Mouse (Mus musculus) cerebellum, adult 8-10 months (tissue): ENCODE data around the gene Gstm5.
A peak's percentile ranks its signal among the peaks of the same experiment; 100 is the strongest.
"Not testable (repeated sequence)": the region's sequence is repeated elsewhere in the genome, so short reads cannot be mapped to it uniquely, and the experiment has no call there.

Source experiments
- DNase-seq: peaks from one replicate; pipeline ENCODE4 v3.0.0; 2022

Gstm5 gene

DNA sequence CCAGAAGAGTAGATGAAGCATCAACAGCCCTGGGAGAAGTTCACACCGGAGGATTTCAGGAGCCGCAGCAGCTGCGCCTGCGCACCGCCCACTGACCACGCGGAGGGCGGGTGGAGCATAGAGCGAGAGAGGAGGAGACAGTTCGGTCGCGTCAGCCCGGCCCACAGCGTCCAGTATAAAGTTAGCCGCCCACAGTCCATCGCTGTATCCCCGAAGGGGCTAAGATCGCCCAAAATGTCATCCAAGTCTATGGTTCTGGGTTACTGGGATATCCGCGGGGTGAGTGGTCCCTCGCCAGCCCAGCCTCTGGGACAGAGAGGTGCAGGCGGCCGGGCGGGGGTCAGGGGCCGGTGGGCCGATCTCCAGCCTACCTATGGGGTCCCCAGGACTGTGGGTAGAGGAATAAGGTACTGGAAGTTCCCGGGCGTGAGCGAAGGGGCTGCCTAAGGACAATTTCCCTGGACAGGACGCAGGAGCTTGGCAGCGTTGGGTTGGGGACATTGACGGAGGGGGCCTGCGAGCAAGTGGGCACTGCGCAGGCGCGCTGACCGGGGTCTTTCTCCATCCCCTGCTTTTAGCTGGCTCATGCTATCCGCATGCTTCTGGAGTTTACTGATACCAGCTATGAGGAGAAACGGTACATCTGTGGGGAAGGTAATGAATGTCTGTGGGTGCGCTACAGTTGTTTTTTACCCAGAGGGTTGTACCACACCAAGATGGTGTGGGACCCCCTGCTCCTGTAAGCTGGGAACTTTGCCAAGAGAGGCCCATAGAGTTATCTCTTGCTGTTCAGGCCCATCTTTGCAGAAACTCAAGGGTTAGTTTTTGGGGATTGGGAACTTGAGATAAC, at the start of gene Gstm5:
Gene Gstm5 (plus strand): TSS at position 102 of the 850 bp plus-strand sequence.
- DNase-seq, result peak; percentile 75

DNA sequence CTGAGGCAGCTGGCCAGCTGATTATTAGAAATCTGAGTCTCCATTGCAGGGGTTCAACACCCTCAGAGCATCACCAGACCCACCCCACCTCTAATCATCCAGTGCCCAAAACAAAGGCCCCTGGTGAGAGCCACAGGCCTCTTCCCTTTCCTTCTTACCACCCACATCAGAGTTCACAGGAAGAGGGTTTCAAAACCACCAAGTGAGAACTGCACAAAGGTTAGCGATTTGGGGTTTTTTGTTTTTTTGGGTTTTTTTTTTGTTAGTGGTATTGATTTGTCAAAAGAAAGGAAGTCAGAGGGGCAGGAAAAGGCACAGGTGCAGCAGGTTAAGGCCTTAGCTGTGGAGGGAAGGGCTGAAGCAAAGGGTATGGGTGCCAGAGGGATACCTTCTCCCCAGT, 49.4 kb upstream of the Gstm5 start:
- DNase-seq, result no peak

DNA sequence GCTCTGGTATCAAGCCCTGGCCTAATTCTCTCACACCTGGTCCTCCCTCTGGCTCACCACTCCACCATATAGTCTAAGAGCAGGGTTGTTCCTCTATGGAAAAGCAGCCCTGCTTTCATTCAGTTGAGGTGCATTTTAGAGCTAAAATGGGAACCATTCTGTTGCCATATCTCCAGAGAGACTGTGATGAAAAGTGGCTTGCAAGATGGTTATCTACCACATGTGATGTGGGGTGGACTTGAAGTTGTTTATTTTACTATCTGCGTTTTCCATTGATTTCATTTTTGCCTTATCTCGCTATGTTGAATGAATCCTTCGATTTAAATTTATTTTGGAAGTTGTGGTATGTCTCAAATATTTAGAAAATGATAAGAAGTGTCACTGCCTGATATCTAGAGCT, 48.8 kb upstream of the Gstm5 start:
- no peak for DNase-seq

DNA sequence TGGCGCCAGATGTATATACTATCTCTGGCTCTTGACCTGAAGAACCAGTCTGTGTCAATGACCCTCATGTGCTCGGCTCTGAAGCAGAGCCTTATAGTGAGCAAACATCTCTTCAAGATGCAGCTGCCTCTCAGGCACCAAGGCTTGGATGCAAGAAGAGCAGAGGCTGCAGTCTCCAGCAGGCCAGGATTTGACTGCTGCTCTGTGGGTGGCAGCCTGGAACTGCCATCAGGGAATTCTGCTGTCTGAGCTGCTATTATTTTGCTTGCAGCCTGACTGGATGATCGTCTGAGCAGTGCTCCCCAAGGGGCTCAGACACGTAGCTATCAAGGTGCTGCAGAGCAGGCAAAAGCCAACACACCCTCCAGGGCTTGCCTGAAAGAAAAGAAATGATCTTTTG, 47.5 kb upstream of the Gstm5 start:
- DNase-seq, result no peak

DNA sequence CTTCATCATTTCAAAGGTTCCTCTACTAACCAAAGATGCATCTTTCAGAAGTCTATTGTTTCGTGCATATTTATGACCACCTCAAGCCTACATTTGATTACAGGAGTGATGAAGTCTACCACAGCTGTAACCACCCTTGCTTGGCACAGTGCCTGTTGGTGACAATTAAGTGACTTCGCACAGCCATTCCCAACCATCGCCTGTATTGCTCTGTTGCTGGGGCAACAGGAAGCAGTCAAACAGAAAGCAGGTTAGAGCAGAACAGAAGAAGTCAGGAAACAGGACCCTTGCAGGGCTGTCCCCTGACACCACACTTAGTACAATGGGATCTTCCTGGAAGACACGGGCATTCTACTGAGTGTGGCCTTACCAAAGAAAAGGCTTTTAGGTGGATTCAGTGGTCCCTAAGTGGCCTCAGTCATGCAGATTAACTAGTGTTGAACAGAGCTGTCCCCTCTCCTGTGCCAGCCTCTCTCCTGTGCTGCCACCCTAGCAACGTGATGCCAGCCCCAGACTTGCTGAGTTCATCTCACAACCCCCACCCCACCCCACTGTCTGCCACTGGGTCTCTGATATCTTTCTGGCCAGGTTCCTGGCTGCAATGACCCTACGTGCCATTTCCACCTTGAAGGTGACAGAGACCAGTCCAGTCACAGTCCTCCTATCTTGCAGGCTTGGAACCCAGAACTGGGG, 46.5 kb upstream of the Gstm5 start:
- no peak for DNase-seq

DNA sequence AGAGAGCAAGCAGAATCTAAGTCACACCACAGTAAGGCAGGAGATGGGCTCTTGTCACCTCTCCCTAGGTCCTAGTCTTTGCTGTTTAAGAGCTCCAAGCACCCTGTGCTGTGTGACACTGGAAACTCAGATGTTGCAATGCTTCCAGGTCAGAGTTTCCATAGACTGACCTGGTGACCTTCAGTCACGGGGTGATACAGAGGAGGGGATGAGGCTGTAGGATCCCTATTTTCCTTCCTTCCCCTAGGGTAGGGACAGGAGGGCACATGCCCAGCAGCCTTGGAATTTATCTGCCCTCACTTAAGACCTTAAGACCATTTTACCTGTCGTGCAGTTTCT, 46.0 kb upstream of the Gstm5 start:
- DNase-seq, result no peak

DNA sequence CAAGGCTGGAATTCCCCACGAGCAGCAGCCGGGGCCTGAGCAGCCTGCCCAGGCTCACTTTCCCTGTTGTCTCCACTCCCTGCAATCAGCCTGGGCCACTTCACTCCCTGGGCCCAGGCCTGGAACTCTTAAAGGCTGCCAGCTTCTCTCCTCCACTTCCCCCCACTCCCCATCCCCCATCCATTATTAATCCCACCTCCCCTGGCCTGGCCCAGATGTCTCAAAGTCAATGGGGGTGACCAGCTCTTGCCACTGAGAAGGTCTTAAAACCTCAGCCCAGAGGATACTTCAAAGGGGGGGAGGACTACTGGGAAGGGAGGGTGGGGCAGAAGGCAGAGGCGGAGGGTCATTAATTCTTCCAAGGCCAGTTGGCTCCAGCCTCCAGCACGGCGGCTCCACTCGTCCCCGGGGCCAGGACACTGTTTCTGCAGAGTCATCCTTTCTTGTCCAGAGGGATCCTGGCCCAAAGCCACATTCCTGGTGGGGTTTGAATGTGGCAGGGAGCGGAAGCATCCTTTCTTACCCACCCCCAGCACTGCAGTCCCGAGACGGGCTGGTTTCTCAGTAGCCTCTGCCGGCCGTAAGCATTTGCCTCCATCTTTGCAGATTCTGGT, 45.1 kb upstream of the Gstm5 start:
- no peak for DNase-seq

DNA sequence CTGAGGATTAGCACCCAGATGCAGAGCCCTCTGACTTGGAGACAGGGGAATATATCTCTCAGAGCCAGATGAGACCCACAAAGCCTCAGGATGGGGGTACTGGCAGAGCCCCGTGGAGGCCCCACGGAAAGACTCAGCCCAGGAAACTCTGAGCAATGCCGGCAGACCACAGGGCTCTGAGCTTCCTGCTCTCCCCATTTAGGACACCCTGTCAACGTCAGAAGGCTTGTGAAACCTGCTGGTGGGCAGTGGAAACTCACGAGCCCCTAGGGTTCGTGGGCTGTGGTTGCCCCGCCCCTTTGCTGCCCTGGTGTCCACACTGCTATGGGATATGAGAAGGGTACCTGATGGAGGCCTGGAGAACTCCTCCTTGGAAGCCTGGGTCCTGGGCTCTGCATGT, 42.8 kb upstream of the Gstm5 start:
- DNase-seq, result no peak

DNA sequence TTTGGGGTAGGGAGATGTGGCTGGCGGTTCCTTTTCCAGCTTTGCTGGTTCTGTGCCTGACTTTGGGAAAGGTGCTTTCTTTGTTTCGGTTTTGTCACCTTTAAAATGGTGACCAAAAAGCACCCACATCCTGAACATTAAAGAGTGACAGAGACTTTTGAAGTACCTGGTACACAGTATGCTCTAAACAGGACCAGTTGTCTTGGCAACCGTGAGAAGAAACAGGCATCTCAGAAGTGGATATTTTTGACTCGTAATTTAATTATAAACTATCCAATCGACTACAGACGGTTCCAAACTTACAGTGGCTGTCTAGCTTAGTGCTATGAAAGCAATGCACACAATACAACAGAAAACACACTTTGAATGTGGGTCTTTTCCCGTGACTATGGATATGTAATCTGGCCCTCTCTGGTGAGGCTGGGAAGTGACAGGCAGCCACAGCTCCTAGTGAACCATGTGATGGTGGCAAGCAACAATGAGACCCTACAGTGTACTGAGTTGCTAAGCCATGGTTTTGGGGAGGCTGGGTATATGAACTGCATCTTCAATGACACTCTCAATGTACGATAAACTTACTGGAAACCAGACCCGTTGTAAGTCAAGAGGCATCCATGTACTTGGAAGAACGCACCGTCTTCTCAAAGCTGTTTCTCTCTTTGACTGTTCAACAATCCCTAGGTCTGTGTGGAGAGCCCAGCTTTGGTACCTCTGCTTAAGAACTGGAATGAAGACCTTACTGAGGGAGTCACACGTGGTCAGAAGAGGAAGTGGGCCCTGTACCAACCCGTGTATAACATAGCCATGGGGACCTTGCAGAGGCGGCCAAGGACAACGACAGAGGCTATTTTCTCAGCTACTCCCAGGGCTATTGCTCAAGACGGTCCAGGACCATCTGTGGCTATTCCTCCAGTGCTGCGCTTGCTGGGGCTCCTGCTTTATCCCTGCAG, 42.1 kb upstream of the Gstm5 start:
- DNase-seq, result no peak

DNA sequence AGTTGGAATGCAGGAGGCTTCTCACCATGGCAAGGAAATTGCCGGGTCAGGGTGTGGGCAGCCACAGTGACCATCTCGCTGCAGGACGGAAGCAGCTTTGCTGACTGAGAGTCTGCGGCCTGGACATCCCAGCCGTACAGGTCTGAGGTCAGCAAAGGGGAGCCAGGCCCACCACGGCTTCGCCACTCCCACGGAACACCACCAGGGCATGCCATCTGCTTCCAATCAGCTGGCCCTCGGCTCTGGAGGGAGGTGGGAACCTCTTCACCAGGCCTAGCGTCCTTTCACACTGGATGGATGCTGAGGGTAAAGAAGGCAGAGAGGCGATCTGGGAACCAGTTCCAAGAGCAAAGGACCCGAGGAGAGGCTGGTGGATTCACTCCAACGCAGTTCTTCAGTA, 40.3 kb upstream of the Gstm5 start:
- no peak for DNase-seq

DNA sequence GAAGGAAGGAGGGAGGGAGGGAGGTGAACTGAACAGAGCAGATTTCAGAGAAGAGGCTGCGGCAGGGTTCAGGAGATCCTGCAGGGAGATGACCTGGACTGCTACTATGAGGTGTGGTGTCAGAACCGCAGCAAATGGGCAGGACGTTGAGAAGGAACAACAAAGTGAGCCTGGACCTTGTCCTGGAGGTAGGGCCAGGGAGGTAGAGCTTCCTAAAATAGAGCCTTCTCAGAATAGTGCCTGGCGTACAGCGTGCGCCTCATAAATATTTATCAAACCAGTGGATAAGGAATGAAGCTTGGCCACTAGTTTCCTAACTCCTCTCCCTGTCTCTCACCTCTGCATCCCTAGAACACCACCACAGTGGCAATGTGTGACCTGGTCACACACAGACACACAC, 38.0 kb upstream of the Gstm5 start:
- no peak for DNase-seq

DNA sequence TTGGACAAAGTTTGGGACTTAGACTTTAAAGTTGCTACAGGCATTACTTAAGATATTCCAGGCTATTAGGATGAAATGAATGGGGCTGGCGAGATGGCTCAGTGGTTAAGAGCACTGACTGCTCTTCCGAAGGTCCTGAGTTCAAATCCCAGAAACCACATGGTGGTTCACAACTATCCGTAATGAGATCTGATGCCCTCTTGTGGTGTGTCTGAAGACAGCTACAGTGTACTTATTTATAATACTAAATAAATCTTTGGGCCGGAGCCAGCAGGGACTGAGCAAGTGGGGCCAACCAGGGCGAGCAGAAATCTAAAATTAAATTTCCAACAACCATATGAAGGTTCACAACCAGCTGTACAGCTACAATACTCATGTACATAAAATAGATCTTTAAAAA, 34.1 kb upstream of the Gstm5 start:
- DNase-seq, result not testable (repeated sequence)

DNA sequence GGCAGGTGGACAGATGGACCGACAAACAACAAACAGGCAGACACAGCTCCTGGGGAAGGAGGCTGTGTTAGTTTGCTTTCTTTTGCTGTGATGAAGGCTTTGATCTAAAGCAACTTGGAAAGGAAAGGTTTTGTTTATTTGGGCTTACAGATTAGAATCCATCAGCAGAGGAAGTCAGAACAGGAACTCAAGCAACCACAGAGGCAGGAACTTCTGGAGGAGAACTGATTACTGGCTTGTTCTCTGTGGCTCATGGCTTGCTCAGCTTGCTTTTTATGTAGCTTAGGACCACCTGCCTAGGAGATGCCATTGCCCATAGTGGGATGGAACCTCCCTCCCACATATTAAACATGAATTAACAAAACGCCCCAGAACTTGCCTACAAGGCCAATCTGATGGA, 33.1 kb upstream of the Gstm5 start:
- no peak for DNase-seq

DNA sequence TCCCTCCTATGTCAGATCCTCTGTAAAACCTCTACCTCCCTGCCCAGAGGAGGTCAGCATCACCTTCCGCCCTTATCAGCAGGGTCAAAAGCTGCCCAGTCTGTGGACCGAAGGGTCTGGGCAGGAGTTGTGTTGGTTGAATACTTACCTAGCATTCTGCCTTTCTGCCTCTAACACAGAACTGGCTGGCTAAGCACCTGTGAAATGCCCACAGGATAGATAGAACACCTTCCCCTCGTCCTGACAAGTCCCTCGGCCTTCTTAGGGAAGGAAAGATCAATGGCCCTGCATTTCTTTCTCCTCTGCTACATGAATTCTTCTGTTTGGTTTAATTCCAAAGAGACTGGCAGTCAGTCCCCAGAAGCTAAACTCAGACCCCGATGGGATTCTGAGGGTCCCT, 32.1 kb upstream of the Gstm5 start:
- DNase-seq, result no peak

DNA sequence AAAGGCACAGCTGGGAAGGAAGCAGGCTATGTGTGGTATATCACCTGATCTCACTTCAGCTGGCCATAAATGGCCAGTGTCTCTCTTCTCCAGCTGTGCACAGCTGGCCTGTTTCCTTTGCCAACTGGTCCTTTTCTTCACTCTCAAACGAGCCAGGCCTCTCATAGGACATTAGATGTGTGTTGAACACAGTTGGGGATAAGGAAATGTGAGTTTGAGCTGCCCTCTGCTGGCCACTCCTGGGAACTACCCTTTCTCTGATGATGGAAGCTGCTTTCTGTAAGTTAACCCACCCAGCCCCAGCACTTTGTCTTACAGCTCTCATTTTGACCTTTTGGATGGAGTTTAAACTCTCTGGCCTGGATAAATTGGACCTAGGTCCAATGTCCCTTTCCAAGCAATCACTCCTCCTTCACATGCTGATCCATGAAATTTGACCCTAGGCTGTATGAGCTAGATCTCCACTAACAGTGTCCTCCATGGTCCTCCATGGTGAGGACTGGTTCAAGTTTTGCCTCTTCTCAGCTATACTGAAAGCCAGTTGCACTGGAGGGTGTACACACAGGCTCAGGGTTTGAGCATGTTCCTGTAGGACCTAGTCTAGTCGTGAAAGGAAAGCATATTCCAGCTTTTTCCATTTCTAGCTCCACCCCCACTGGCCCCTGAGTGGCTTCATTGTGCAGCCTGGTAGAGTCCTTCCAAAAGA, 31.6 kb upstream of the Gstm5 start:
- DNase-seq, result peak; percentile 90

DNA sequence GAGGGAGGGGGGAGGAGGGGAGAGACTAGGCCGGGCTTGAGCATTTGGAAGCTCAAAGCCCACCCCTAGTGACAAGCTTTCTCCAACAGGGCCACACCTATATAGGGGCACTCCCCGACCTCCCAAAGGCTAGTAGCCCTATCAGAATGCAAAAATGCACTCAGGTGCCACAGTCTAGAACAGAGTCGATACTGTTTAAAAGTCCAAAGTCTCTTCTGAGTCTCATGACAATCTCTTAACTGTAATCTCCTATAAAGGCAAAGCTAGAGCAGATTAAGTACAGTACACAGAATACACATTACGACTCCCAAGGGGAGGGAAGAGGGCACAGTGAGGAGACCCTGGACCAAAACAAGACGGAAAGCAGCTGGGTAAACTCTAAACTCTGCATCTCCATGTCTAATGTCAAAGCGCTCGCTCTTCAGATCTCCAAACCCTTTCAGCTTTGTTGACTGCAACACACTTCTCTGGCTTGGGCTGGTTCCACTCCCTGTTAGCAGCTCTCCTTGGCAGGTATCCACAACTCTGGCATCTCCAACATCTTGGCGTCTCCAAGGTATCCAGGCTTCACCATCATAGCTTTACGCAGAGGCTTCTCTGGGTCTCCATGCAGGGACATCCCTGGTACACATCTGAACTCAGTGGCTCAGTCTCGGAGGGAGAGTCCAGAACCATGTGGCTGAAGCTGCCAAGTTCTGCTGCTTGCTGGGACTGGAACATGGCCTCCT, 30.1 kb upstream of the Gstm5 start:
- DNase-seq, result no peak

DNA sequence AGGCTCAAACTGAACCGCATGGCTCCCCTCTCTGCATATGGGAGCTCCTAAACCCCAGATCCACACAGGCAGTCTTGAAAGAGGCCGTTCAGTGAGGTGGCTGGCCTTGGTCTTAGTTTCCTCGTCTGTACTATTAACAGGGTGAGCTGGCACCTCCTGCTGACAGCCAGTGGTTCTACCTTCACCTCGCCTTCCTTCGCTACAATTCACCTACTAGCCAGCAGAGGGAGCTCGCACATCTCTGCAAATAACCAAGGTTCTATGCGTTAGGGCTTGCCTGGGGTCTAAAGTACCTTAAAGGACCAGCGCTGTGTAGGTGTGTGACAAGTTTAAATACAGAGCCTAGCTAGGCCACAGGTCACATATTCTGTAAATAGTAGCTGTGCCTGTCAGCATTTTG, 28.5 kb upstream of the Gstm5 start:
- DNase-seq, result peak; percentile 79

DNA sequence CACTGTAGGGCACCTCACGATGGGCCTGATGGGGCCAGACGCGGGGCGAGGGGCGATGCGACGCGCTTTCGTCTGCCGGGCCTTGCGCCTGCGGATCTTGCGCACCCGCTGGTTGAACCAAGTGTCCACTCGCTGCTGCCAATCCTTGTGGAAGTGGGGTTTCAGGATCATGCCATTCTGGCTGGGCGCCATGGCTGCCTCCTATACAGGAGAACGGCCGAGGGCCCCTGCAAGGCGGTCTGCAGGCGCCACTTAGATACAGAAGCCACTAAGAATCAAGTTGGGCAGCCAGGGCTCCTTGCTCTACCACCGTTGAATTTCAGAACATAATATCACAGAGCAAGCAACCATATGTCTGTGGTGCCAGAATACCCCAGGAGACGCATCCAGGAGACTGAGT, 27.2 kb upstream of the Gstm5 start:
- no peak for DNase-seq

DNA sequence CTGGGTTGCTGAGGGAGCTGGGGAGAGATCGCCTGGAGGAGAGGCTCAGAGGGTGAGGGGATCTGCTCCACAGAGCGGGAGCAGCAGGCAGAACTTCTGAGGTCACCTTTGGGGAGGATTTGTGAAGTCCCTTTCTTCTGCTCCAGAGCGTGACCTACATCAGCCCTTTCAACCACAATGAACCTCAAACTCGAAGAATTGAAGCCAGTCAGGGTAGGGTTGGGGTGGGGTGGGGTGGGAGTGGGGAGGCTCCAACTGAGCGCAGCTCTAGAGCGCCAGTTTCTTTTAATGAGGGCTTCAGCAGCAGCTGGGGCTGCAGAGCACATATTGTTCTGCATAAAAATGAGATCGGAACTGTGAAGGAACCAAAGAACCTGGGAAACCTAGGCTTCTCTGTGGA, 26.5 kb upstream of the Gstm5 start:
- no peak for DNase-seq

DNA sequence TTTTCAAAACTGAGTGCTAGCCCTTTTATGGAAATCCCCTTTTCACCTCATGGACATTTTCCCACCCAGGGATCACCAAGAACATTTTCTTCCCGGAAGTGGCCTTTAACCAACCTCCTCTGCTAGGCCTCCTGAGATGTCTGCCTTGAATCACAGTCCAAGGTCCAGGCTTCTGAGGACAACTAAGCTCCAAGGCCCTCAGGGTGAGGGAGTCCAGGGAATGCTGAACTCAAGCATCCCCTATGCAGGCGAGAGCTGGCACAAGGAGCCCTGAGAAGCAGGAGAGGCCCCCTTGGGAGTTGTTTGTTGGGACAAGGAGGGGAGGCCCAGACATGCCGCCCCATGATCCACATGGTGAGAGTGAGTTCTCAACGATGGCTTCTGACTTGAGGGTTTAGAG, 25.7 kb upstream of the Gstm5 start:
- no peak for DNase-seq

DNA sequence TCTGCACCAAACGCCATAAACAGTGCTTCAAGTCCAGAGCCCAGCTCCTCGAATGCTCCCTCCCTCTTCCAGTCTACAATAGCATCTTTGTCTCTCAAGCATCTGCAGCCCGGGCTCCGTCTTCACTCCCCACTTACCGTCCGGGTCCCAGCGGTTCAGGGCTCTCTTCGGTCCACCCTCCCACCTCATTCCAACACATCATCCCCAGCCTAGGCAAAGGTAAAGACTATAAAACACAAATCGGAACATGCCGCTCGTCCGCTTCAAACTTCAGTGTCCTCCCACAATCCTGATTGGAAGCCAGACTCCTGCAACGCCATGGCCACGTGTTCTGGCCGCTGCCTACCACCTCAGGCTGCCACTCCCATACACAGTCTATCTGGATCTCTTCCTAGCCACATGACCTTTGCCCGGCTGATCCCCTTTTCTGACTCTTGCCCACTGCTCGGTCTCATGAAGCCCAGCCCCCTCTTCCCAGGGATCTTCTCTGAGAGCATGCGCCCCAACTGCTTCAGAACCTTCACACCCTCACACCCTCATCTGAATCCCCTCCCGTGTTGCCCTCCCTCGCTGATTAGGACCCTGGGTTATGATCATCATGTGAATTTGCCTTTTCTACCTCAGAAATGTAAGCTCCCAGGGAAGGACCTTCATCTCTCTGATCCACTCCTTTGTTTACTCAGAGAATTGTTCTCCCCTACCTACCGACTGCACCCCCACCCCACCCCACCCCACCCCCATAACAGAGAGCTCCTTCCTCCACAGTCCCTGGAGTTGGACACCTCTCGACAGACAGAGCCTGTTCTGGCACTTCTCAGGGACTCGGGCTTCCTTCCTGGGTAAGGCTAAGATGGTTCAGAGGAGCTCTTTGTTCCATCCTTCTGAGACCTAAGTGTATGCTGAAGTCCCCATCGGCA, 22.0 kb upstream of the Gstm5 start:
- no peak for DNase-seq
